Mouse (Mus musculus): ENCODE data around the gene Sectm1a.

DNA sequence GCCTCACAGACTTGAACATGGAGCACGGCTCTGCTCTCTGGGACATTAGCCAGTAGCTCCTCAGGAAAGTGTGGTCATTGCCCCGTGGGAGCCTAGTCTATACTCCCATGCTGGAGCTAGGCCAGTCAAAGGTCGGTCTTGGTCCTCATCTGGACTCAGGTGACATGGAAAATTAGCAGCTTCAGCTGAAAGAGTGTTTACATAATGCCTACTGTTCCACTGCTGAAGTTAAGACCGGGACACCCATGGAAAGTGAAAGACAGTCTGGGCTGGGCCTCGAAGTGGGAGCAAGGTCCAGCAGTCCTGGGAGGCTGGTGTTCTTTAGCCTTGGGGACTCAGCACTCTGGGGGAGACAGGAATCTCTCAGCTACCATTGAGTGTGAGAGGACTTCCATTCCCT, 22.9 kb downstream of the Sectm1a start:
- no peak for TF ChIP-seq POLR2A (IDR thresholded peaks at IDR 0.05; ENCODE audit: extremely low read depth, insufficient read depth, low read length)
- no peak for TF ChIP-seq CTCF (IDR thresholded peaks at IDR 0.05; ENCODE audit: extremely low read depth, insufficient read depth, low read length)

Measured in cortical plate, adult 2 months (tissue).